Mouse (Mus musculus): ENCODE measurements around the gene Sgta. TPM values are rescaled to one million over a fixed set of nuclear protein-coding genes. Genes with fewer than 3 reads are reported as not detected.

Sgta gene
- total RNA-seq, 2 experiments from 2014 or later = 220 to 229 TPM

Small RNA genes within 50 kb of the gene (microRNA-seq; reads per million reads assigned to microRNA genes)
- gene Mir5615-1 (ENCODE audit: borderline number of aligned reads in 2 of 2) (0 reads per million in 2 experiments), gene Mir5615-2 (ENCODE audit: borderline number of aligned reads in 2 of 2) (0 reads per million in 2 experiments)

Other genes with a start within 250 kb of the Sgta start
- gene Jsrp1, start 246.7 kb downstream of the Sgta start, total RNA-seq (2021) = 1 to 10 TPM; 4.0 to 7.3 TPM
- 100 to 1,000 TPM; 903 to 981 TPM for gene Oaz1, start 233.5 kb downstream of the Sgta start, total RNA-seq (2021)
- gene Lingo3, start 216.1 kb downstream of the Sgta start, total RNA-seq (2021) = 1 to 10 TPM; 4.1 to 6.3 TPM
- 10 to 100 TPM; 22.9 to 34.3 TPM for gene Lsm7, start 205.0 kb downstream of the Sgta start, total RNA-seq (2021)
- 10 to 100 TPM; 24.0 to 28.3 TPM for gene Sppl2b, start 204.9 kb downstream of the Sgta start, total RNA-seq (2021)
- gene Tmprss9, start 188.3 kb downstream of the Sgta start, total RNA-seq (2021) = under 1 TPM; 0.10 to 0.13 TPM
- 100 to 1,000 TPM; 208 to 219 TPM for gene Timm13, start 159.2 kb downstream of the Sgta start, total RNA-seq (2021)
- gene Lmnb2, start 141.9 kb downstream of the Sgta start, total RNA-seq (2021) = 10 to 100 TPM; 14.1 to 15.2 TPM
- gene Gadd45b, start 130.1 kb downstream of the Sgta start, total RNA-seq (2021) = 10 to 100 TPM; 34.1 to 75.0 TPM
- gene Gng7, start 45.2 kb downstream of the Sgta start, total RNA-seq (2021) = 10 to 100 TPM in 1 of 2 experiments, 1 to 10 TPM in 1; 7.0 to 11.1 TPM
- gene Diras1, start 34.5 kb downstream of the Sgta start, total RNA-seq (2021) = 1 to 10 TPM; 1.7 to 1.8 TPM
- gene Slc39a3, start 22.8 kb downstream of the Sgta start, total RNA-seq (2021) = 10 to 100 TPM; 25.6 to 44.1 TPM
- gene Thop1, start 9.9 kb upstream of the Sgta start, total RNA-seq (2021) = 10 to 100 TPM; 34.0 to 64.4 TPM
- 1 to 10 TPM in 1 of 2 experiments, under 1 TPM in 1; 0.93 to 1.3 TPM for gene Creb3l3, start 38.7 kb upstream of the Sgta start, total RNA-seq (2021)
- gene Map2k2, start 45.7 kb upstream of the Sgta start, total RNA-seq (2021) = 100 to 1,000 TPM; 165 to 179 TPM
- 10 to 100 TPM; 65.3 to 84.8 TPM for gene Zbtb7a, start 75.0 kb upstream of the Sgta start, total RNA-seq (2021)
- gene Pias4, start 107.7 kb upstream of the Sgta start, total RNA-seq (2021) = 10 to 100 TPM; 27.3 to 29.7 TPM
- 1,000 to 10,000 TPM; 1,443 to 1,598 TPM for gene Eef2, start 116.5 kb upstream of the Sgta start, total RNA-seq (2021)
- gene Dapk3, start 122.8 kb upstream of the Sgta start, total RNA-seq (2021) = 10 to 100 TPM; 63.4 to 74.2 TPM
- not detected for gene 4930442H23Rik, start 123.7 kb upstream of the Sgta start, total RNA-seq (2021)
- not detected for gene Nmrk2, start 141.9 kb upstream of the Sgta start, total RNA-seq (2021)
- 1 to 10 TPM; 2.7 to 3.5 TPM for gene Atcay, start 170.7 kb upstream of the Sgta start, total RNA-seq (2021)
- 10 to 100 TPM; 16.2 to 17.6 TPM for gene Zfr2, start 173.0 kb upstream of the Sgta start, total RNA-seq (2021)
- 1 to 10 TPM in 1 of 2 experiments, under 1 TPM in 1; 0.76 to 1.7 TPM for gene Matk, start 192.8 kb upstream of the Sgta start, total RNA-seq (2021)
- gene Mrpl54, start 206.8 kb upstream of the Sgta start, total RNA-seq (2021) = 100 to 1,000 TPM; 105 to 111 TPM
- 100 to 1,000 TPM; 104 to 123 TPM for gene Apba3, start 206.8 kb upstream of the Sgta start, total RNA-seq (2021)
- gene Tjp3, start 231.4 kb upstream of the Sgta start, total RNA-seq (2021) = 1 to 10 TPM; 1.1 to 1.6 TPM
- 10 to 100 TPM; 37.6 to 40.4 TPM for gene Pip5k1c, start 232.8 kb upstream of the Sgta start, total RNA-seq (2021)